Mouse (Mus musculus) ES-Bruce4 (cell line): ENCODE measurements around the gene Tbc1d22a.

Experiments used
- CTCF ChIP-seq: IDR thresholded peaks from one replicate; pipeline ENCODE4 v1.8.1; 2011; ENCODE audit warnings: low read depth, low read length
- POLR2A ChIP-seq: IDR thresholded peaks from one replicate; pipeline ENCODE4 v1.8.1; 2011; ENCODE audit warnings: low read length; ENCODE audit not compliant: insufficient read depth

GRCm38 (mm10) chr15:86191505-86191904, 22.8 kb upstream of the Tbc1d22a start:
- no peak for TF ChIP-seq POLR2A
- no peak for TF ChIP-seq CTCF
